Mouse (Mus musculus): Measurements from ENCODE around the gene Kpna3.

DNA sequence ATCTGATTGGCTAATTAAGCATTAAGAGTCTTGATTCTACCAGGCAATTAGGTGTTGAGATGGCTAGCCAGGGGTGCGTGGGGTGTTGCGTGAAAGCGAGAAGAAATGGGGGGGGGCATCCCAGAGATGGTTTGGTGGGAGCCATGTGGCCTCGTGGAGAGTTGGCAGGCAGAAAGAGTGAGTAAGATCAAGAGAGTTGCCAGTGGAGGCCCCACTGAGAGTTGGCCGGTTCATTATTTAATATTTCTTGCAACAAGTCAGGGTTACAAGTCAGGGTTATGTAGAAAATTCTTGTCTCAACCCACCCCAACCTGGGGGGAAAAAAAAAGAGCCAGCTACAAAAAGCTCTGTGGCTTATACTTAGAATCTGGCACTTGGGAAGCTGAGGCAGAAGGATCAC is 24.4 kb downstream of the Kpna3 start:
- TF ChIP-seq CTCF (IDR thresholded peaks at IDR 0.05; ENCODE audit: extremely low read depth, insufficient read depth, insufficient read length, insufficient replicate concordance): no peak
- no peak for TF ChIP-seq POLR2A (IDR thresholded peaks at IDR 0.05; ENCODE audit: low read depth, low read length)

All from spleen, adult 2 months (tissue).